Mouse (Mus musculus) embryonic facial prominence, embryonic 14.5 days (tissue): Measurements from ENCODE around the gene Gpr179. TPM values are rescaled to one million over a fixed set of nuclear protein-coding genes. Genes with fewer than 3 reads are reported as not detected.

Source experiments
- ATAC-seq: fragments of 200-750 bp; cut with Nextera tagmentation; 2 replicates; pipeline ENCODE4 v1.8.0; 2017; ENCODE audit warnings: low read depth, moderate number of reproducible peaks, moderate TSS enrichment
- DNase-seq: peaks from one replicate; pipeline ENCODE4 v3.0.0-alpha.2; 2015; ENCODE audit warnings: low spot score
- H3K27ac ChIP-seq: fragments of 300-500 bp; sonication (generic); replicated peaks from 2 replicates; pipeline ENCODE4 v1.5.1; 2014; ENCODE audit warnings: low read depth, mild to moderate bottlenecking, low read length, moderate library complexity
- H3K27me3 ChIP-seq: fragments of 300-500 bp; sonication (generic); replicated peaks from 2 replicates; pipeline ENCODE4 v1.6.1; 2014; ENCODE audit warnings: low read length; ENCODE audit not compliant: control insufficient read depth, insufficient read depth
- H3K36me3 ChIP-seq: fragments of 300-500 bp; sonication (generic); 2 replicates; pipeline ENCODE4 v1.6.1; 2014; ENCODE audit warnings: low read length, mixed read lengths; ENCODE audit not compliant: control insufficient read depth, insufficient read depth
- H3K4me1 ChIP-seq: fragments of 300-500 bp; sonication (generic); 2 replicates; pipeline ENCODE4 v1.6.1; 2014; ENCODE audit warnings: antibody characterized with exemption, low read length; ENCODE audit not compliant: control insufficient read depth, insufficient read depth
- H3K4me2 ChIP-seq: fragments of 300-500 bp; sonication (generic); 2 replicates; pipeline ENCODE4 v1.6.1; 2014; ENCODE audit warnings: low read depth, mild to moderate bottlenecking, low read length, moderate library complexity, mixed read lengths
- H3K4me3 ChIP-seq: fragments of 300-500 bp; sonication (generic); 2 replicates; pipeline ENCODE4 v1.5.1; 2014; ENCODE audit warnings: low read depth, mild to moderate bottlenecking, low read length
- H3K9ac ChIP-seq: fragments of 300-500 bp; sonication (generic); 2 replicates; pipeline ENCODE4 v1.6.1; 2014; ENCODE audit warnings: low read depth, mild to moderate bottlenecking, low read length, moderate library complexity, mixed read lengths
- H3K9me3 ChIP-seq: fragments of 300-500 bp; sonication (generic); 2 replicates; pipeline ENCODE4 v1.6.1; 2016; ENCODE audit warnings: low read length; ENCODE audit not compliant: control insufficient read depth
- WGBS: fragments of 180-500 bp; shearing (Covaris S2); extraction: QIAGEN DNeasy Blood & Tissue Kit; methylation state at CpG from one replicate; pipeline ENCODE4 v1.1.7; 2014; 5-methylcytosine and 5-hydroxymethylcytosine counted together
- polyA plus RNA-seq: library from polyadenylated mRNA; unstranded; fragments of >200 nt; fragmentation: Nextera tagmentation; extraction: Ambion mirVana; gene quantifications from 2 replicates; pipeline ENCODE4 v1.2.1, GENCODE M21; 2014

Gpr179 gene
- polyA plus RNA-seq, 1 experiment from 2014 or later: 0.15 TPM

- no peaks in the 10 kb centered on the region for H3K36me3 ChIP-seq
- no peak overlapping the region for H3K27ac ChIP-seq
- ATAC-seq: no peak
- no peaks in the 10 kb centered on the region for H3K27me3 ChIP-seq
- 62% methylated on average over 14 of the region's 14 CpGs for WGBS
- H3K9me3 ChIP-seq: no peaks in the 10 kb centered on the region
- H3K4me3 ChIP-seq: no peak overlapping the region
- H3K4me2 ChIP-seq: no peak overlapping the region
- no peak for DNase-seq
- no peak overlapping the region for H3K9ac ChIP-seq
- peaks cover 15% of the 10 kb centered on the region for H3K4me1 ChIP-seq
Measured at GRCm38 (mm10) chr11:97336751-97337345, 15.0 kb downstream of the Gpr179 start.

- WGBS: 42% methylated on average over 6 of the region's 6 CpGs
- Histone ChIP-seq H3K27me3 (no peaks in the 10 kb centered on the region), H3K27ac (no peak overlapping the region), H3K4me3 (no peak overlapping the region), H3K4me1 (peaks cover 15% of the 10 kb centered on the region), H3K36me3 (no peaks in the 10 kb centered on the region), H3K9me3 (no peaks in the 10 kb centered on the region), H3K4me2 (no peak overlapping the region), H3K9ac (no peak overlapping the region)
- DNase-seq: no peak
- no peak for ATAC-seq
Measured at GRCm38 (mm10) chr11:97336238-97336637, 15.6 kb downstream of the Gpr179 start.

GRCm38 (mm10) chr11:97334400-97334799, 17.5 kb downstream of the Gpr179 start:
- H3K9me3 ChIP-seq: no peaks in the 10 kb centered on the region
- WGBS: 75% methylated on average over 9 of the region's 9 CpGs
- H3K9ac ChIP-seq: no peak overlapping the region
- H3K4me1 ChIP-seq: peaks cover 15% of the 10 kb centered on the region
- no peak overlapping the region for H3K27ac ChIP-seq
- H3K36me3 ChIP-seq: peaks cover 10% of the 10 kb centered on the region
- no peak overlapping the region for H3K4me2 ChIP-seq
- H3K4me3 ChIP-seq: no peak overlapping the region
- DNase-seq: no peak
- H3K27me3 ChIP-seq: no peaks in the 10 kb centered on the region
- no peak for ATAC-seq

GRCm38 (mm10) chr11:97333896-97334295, 18.0 kb downstream of the Gpr179 start:
- Histone ChIP-seq H3K27ac (no peak overlapping the region; the same call in 1 of the 2 replicates), H3K27me3 (no peaks in the 10 kb centered on the region), H3K9ac (no peak overlapping the region), H3K4me2 (no peak overlapping the region), H3K36me3 (peaks cover 15% of the 10 kb centered on the region), H3K4me3 (no peak overlapping the region), H3K9me3 (no peaks in the 10 kb centered on the region), H3K4me1 (peaks cover 12% of the 10 kb centered on the region)
- peak; percentile 26 for DNase-seq
- WGBS: 32% methylated on average over 1 of the region's 1 CpGs
- ATAC-seq: no peak

- H3K27me3 ChIP-seq: no peaks in the 10 kb centered on the region
- H3K4me2 ChIP-seq: no peak overlapping the region
- no peak overlapping the region for H3K27ac ChIP-seq
- no peak for DNase-seq
- WGBS: 47% methylated on average over 9 of the region's 9 CpGs
- no peak overlapping the region for H3K9ac ChIP-seq
- H3K36me3 ChIP-seq: peaks cover 22% of the 10 kb centered on the region
- no peaks in the 10 kb centered on the region for H3K9me3 ChIP-seq
- H3K4me3 ChIP-seq: no peak overlapping the region
- peaks cover 6% of the 10 kb centered on the region; the same call in 1 of the 2 replicates for H3K4me1 ChIP-seq
- no peak for ATAC-seq
Measured at GRCm38 (mm10) chr11:97333044-97333443, 18.8 kb downstream of the Gpr179 start.

GRCm38 (mm10) chr11:97331231-97332190, 20.4 kb downstream of the Gpr179 start:
- DNase-seq (no peak), ATAC-seq (no peak)
- Histone ChIP-seq H3K27me3 (no peaks in the 10 kb centered on the region), H3K4me2 (no peak overlapping the region), H3K9ac (no peak overlapping the region), H3K9me3 (no peaks in the 10 kb centered on the region), H3K36me3 (peaks cover 36% of the 10 kb centered on the region), H3K4me1 (peaks cover 4% of the 10 kb centered on the region; the same call in 1 of the 2 replicates), H3K27ac (no peak overlapping the region), H3K4me3 (no peak overlapping the region)
- 78% methylated on average over 12 of the region's 12 CpGs for WGBS

- Histone ChIP-seq H3K27me3 (no peaks in the 10 kb centered on the region), H3K27ac (no peak overlapping the region), H3K4me2 (no peak overlapping the region), H3K4me3 (no peak overlapping the region), H3K9me3 (no peaks in the 10 kb centered on the region), H3K9ac (no peak overlapping the region), H3K36me3 (peaks cover 47% of the 10 kb centered on the region), H3K4me1 (no peaks in the 10 kb centered on the region)
- ATAC-seq: no peak
- DNase-seq: no peak
- WGBS: 94% methylated on average over 1 of the region's 1 CpGs
Measured at GRCm38 (mm10) chr11:97330315-97330714, 21.6 kb downstream of the Gpr179 start.

- ATAC-seq: peak; percentile 53; the same call in 1 of the 2 replicates
- H3K27me3 ChIP-seq: no peaks in the 10 kb centered on the region
- DNase-seq: peak; percentile 69
- H3K4me3 ChIP-seq: no peak overlapping the region
- no peaks in the 10 kb centered on the region for H3K4me1 ChIP-seq
- H3K9ac ChIP-seq: no peak overlapping the region
- WGBS: 22% methylated on average over 9 of the region's 9 CpGs
- H3K9me3 ChIP-seq: no peaks in the 10 kb centered on the region
- no peak overlapping the region for H3K27ac ChIP-seq
- H3K36me3 ChIP-seq: peaks cover 66% of the 10 kb centered on the region
- H3K4me2 ChIP-seq: no peak overlapping the region
Measured at GRCm38 (mm10) chr11:97328148-97328547, 23.7 kb downstream of the Gpr179 start.
